Mouse (Mus musculus) C2C12 (cell line): ENCODE data around the gene Arv1.

Experiments used
- CTCF ChIP-seq: IDR thresholded peaks from one replicate; pipeline ENCODE4 v1.5.1; 2011; ENCODE audit not compliant: control insufficient read depth, insufficient read depth, insufficient read length
- FOSL1 ChIP-seq: IDR thresholded peaks from one replicate; pipeline ENCODE4 v1.8.0; 2011; ENCODE audit warnings: mild to moderate bottlenecking, low read length; ENCODE audit not compliant: poor library complexity, insufficient read depth, severe bottlenecking
- MAX ChIP-seq: IDR thresholded peaks from one replicate; pipeline ENCODE4 v1.6.1; 2011; ENCODE audit warnings: mild to moderate bottlenecking, control low read depth

- TF ChIP-seq CTCF: no peak
- no peak for TF ChIP-seq MAX
- no peak for TF ChIP-seq FOSL1
Measured at GRCm38 (mm10) chr8:124705823-124706222, 16.1 kb upstream of the Arv1 start.
